Mouse (Mus musculus): ENCODE measurements around the gene Ppp2r5d.

Ppp2r5d gene

DNA sequence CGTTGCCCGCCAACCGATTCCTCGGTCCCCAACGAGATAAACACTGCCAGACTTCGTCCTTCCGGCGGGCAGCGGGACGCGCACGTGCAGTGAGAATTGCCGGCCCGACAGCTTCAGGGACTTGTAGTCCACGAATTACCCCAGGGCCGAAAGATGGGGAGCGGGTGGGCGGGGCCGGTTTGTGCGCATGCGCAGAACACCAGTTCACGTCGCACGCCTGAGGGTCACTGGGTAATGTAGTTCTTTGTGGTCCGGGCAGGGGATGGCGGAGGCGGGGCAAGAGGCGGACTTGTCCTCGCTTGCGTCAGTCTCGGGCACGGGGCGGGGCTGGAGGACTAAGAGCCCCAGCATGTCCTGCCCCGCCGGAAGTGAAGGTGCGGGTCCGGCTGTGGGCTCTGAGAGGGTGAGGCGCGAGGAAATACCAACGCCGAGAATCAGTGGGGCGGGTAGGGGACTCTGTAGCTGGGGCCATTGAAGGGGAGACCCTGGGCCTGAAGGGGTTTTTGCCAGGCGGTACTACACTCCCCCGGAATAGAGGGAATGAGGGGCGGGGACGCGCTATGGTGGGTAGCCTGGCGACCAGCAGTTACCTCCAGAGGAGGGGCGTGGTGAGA lies 24.0 kb downstream of the Ppp2r5d start, which contains the start of gene Klhdc3:
Klhdc3 (minus strand) TSS at position 155 of the 614 bp plus-strand sequence.
- peak; percentile 97 to 99 for DNase-seq (ENCODE audit: low spot score in 2 of 2)

DNA sequence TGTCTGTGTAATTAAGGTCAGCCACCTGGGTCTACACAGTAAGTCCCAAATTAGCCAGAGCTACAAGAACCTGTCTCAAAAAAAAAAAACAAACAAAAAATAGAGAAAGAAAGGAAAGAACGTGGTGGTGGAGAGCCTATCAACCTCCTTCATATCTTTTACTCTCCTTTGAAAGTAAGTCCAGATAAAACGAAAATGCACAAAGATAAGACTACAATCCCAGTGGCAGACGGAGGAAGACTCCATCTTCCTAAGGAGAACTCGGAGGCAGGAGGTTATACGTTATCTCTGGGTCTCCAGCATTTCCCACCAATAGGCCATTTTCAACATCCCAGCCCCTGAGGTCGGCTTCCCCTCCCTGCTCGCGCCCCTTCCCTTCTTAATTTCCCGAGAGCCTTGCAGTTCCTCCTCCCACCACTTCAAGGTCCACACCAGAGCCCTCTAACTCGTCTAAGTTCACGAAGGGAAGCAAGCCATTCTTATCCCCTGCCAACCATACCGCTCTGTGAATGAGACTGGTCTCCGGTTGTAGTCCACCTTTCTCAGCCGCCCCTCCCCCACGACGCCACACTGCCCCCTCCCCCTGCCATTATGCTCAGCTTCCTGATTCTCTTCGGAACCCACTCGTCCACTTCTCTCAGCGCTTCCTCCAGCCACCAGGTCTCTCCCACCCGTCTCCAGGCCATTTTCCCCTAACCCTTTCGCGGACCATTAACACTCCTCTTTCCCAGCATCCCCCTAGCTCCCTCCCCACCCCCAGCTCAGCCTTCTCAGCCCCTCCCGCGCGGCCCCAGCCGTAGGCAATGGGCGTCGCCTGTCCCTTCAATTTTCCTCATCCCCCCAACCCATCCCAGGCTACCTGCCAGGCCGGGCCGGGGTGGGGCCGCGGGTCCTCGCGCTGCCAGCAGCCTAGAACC lies 24.8 kb downstream of the Ppp2r5d start:
- DNase-seq (ENCODE audit: low spot score in 2 of 2): peak; percentile 38 to 45

DNA sequence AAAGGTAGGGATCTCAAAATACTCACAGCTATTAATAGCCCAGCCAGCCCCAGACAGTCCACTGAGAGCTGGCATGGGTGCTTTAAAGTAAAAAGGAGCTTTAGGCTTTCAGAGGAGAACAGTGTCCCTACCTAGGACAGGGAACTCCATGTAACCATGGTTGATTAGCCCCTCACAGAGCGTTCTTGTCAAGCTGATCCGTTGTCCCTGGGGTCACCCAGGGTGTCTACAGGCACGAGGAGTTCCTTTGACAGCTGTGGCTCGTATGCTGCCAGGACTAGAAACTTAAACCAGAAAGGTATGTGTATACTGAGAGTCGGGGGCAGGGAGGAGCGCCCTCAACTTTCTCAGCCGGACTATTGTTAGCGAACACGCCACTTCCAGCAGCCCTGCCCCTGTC lies 26.0 kb downstream of the Ppp2r5d start:
- DNase-seq (ENCODE audit: low spot score in 2 of 2): no peak

DNA sequence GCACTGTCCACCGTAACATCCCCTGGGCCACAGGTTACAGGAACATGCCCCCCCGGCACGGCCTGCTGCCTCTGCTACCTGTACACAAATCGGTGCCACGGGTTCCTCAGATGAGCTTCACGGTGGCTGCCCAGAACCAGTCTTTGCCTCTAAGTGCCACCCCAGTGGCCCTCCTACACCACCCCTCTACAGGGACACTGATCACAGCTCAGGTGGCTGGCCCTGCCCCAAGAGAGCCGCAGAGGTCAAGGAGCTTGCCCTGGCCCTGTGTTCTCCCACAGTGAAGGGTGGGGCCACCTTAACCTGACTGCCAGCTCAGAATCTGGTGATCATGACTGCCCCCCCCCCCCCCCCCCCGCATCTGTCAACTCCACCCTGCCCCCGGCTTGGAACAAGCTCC lies 26.5 kb downstream of the Ppp2r5d start, which contains the start of gene Mea1:
Mea1 (plus strand) TSS at position 378 of the 400 bp plus-strand sequence.
- no peak for DNase-seq (ENCODE audit: low spot score in 2 of 2)

DNA sequence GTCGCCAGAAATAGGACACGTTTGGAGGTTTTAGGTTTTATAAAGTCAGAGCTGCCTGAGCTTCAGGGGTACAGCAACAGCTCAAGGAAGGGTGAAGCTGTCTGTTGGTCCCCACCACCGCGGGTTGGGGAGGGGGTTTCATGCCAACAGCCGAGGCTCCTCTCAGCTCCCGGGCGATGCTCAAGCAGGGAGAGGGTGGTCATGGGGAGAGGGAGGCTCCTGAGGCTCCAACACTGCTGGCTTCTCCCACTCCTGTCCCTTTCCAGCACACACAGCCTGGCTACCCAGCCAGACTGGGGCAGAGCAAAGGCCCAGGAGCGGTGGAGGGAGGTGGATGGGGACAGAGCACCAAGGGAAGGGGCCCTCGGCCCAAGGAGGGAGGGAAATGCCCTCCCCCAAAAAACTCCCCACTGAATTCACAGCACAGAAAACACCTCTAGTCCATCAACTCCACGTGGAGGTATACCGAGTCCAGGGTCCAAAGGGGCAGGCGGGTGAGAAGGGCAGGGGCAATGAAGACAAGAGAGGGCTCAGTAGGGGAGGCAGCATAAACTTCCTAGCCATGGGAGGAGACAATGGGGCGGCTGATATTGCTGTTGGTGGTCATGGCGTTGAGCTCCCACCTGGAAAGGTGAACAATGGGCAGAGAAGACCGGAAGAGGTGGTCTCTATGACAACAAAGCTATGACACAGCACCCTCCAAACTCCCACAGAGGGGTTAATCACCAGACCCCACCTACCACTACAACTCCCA lies 30.2 kb downstream of the Ppp2r5d start:
- DNase-seq (ENCODE audit: low spot score in 2 of 2): no peak

DNA sequence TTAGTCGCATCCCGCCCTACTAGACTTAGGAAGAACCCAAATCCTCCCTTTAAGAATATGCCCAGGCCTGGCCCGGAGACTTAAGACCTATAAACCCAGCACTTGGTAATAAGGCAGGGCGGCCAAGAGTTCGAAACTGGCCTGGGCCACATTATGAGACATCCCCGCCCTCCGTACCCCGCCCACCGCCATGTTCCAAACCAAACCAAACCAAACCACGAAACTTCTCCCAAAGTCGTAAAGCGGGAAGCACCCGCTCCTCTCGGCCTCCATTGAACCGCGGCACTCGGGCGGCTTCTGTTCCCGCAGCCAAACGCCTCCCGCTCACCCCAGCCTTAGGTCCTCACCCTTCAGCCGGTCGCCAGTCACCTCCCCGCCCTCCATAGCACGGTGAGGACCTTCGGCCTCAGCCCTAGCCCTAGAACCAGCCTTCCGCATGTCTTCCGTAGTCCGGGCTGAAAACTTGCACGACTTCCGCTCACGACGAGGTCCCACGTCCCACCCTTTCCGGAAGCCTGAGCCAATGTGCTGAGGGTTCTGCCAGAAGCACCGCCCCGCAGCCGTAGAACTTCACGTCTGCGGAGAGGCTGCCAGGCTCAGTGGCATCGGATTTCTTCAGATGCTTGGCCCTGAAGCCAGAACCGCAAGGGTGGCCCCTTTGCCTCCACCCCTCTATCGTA lies 30.9 kb downstream of the Ppp2r5d start, which contains the start of gene Rrp36:
Rrp36 (minus strand) TSS at position 503 of the 680 bp plus-strand sequence.
- DNase-seq (ENCODE audit: low spot score in 2 of 2): peak; percentile 92

DNA sequence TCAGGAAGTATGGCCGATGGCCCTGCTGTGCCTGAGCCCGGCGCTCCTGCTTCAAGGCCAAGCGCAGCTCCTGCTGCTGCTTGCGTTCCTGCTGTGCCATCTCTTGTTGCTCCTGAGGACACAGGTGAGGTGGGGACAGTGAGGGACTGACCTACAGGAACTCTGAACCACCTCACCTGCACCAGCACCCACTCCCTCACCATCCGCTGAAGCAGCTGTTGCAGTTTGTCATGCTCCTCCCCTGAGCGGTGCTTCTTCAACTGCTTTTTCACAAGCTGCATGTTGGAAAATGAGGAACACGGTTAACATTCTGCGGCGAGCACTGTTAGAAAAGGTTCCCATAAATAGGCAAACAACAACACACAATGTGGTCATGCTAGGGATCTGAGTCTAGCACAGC lies 35.0 kb downstream of the Ppp2r5d start:
- no peak for DNase-seq (ENCODE audit: low spot score in 2 of 2)

DNA sequence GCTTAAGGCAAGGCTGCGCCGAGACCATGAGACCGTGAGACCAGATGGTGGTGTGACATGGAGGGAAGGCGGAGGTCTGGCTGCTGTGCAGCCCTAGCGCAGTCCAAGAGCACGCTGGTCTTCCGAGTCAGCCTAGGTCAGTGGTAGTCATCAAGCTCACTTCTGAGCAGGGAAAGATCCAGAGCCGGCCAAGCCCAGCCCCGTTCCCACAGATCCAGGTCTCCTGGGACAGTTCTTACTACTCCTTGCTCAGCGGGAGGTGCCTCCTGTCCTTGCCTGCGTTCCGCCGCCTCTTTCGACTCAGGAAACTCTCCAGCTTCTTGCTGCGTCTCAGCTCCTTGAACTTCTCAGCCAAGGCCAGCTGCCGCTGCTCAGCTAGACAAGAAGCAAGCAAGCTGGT lies 37.2 kb downstream of the Ppp2r5d start:
- no peak for DNase-seq (ENCODE audit: low spot score in 2 of 2)

DNA sequence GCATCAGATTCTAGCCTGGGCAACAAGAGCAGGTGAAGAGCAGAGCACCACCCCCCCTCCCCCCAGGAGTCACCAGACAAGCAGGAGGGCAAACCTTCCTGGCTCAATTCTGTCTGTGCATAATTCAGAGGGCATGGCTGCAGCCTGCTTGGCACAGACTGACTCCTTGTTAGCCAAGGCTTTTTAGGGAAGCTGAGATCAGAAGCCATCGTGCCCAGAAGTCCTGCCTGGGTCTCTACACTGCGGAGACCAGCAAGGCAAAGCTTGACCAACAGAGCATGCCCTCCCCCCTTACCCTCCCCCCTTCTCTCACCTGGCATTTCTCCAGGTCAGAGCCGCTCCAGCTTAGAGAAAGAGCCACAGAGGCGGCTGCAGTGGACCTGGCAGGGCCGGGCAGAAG lies 42.2 kb downstream of the Ppp2r5d start:
- no peak for DNase-seq (ENCODE audit: low spot score in 2 of 2)

DNA sequence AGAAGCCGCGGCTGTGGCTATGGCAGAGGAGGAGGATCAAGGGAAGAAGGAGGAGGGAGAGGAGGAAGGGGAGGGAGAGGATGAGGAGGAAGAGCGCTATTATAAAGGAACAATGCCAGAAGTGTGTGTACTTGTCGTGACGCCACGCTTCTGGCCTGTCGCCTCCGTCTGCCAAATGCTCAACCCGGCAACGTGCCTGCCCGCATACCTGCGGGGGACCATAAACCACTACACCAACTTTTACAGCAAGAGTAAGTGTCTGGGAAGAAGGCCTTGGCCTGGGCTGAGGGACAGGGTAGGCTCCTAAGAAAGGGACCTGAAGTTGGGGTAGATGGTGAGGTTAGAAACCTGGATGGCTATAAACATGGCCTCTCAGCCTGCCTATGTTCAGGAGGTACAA lies 42.9 kb downstream of the Ppp2r5d start:
- no peak for DNase-seq (ENCODE audit: low spot score in 2 of 2)

DNA sequence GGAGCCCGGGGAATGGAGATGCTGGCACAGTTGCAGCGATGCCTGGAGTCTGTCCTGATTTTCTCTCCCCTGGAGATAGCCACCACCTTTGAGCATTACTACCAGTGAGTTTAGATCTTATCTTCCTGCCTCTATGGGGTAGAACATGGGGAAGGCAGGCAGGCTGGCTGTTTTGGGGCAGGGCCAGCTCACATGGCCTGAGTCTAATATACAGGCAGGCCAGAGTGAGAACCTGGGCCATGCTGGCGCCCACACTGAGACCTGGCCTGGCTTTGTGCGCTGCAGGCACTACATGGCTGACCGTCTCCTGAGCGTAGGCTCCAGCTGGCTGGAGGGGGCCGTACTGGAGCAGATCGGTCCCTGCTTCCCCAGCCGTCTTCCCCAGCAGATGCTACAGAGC lies 43.6 kb downstream of the Ppp2r5d start:
- DNase-seq (ENCODE audit: low spot score in 2 of 2): no peak

DNA sequence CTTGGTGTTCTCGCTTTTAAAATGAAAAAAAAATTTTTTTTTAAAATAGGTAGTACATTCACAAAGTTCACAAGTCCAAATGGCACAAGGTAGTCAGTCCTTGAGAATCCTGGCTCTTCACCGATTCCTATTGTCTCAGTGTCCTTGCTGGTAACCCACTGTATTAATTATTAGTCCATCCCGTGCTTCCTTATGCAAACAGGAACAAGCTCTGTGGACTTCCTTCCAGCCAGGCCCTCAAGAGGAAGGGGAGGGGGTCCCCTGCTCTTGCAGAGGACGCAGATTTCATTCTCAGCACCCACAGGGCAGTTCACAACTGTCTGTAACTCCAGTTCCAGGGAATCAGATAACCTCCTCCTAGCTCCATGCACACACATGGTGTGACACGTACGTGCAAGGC lies 48.9 kb downstream of the Ppp2r5d start:
- DNase-seq (ENCODE audit: low spot score in 2 of 2): no peak

DNA sequence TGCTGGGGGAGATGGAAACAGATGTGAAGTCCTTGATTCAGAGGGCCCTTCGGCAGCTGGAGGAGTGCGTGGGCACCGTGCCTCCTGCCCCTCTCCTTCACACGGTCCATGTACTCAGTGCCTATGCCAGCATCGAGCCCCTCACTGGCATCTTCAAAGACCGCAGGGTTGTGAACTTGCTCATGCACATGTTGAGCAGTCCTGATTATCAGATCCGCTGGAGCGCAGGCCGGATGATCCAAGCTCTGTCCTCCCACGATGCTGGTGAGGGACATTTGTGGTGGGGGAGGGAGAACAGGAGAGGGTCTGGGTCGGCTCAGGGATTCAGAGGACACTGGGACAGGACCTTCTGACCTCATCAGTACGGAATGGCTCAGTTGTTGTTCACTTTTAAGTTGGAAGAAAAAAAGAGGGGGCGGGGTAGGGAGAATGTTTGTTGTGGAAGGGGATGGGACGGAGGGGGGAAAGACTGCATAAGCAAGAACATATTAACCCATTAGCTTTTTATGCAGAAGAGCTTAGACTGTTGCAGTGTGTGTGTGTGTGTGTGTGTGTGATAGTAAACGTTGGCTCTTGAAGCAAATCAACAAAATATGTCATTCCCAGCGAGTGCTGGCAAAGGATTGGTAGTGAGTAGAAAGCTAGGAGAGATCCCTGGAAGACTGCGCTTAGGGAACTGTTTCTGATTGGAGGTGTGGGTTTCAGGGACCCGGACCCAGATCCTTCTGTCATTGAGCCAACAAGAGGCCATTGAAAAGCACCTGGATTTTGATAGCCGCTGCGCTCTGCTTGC lies 53.0 kb downstream of the Ppp2r5d start:
- no peak for DNase-seq (ENCODE audit: low spot score in 2 of 2)

DNA sequence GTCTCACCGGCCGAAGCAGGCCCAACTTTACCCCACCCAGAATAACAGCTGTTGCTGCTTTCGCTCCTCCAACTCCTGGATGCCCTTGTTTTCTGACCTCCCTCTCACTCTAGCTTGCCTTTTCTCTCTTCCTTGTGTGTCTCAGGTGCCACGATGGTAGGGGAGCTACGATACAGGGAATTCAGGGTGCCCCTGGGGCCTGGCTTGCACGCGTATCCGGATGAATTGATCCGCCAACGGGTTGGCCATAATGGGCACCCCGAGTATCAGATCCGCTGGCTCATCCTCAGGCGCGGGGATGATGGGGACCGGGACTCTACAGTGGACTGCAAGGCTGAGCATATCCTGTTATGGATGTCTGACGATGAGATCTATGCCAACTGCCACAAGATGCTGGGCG lies 53.6 kb downstream of the Ppp2r5d start:
- DNase-seq (ENCODE audit: low spot score in 2 of 2): no peak

DNA sequence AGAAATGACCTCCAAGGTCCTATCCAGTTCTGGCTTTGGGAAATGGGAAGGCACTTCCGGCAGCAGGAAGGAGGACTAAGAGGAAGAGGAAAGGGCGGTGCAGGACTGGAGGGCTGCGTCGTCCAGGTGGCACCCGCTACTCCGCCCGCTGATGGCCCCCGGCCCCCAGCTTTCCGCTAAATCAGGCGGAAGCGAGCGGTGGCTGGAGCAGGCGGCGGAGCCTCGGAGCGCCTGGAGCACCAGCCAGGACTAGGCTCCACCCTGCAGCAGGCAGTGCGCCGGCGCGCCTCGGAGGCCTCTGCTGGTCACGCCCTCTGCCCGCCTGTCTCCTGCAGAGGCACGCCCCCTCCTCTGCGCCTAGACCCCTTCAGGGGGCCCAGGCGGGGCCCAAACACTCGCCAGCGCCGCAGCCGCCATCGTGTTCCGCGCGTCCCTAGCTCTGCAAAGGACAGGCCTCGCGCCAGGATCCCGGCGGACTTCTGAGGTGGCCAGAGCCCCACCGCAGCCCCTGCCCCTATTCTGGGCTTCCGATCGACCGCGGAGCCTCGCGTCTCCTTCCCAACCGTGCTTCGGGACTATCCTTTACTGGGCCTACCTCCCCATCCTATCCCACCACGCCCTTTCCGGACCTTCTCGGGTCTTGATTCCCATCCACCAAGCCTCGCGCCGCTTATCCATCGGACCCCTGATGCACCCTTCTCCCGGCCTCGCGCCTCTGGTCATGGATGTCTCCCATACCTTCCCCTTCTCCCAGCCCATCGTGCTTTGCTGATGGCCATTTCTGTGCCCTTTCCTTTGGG lies 54.5 kb downstream of the Ppp2r5d start, which contains the start of gene Cul7:
Cul7 (plus strand) TSS at position 106 of the 800 bp plus-strand sequence.
- peak; percentile 82 to 84 for DNase-seq (ENCODE audit: low spot score in 2 of 2)

DNA sequence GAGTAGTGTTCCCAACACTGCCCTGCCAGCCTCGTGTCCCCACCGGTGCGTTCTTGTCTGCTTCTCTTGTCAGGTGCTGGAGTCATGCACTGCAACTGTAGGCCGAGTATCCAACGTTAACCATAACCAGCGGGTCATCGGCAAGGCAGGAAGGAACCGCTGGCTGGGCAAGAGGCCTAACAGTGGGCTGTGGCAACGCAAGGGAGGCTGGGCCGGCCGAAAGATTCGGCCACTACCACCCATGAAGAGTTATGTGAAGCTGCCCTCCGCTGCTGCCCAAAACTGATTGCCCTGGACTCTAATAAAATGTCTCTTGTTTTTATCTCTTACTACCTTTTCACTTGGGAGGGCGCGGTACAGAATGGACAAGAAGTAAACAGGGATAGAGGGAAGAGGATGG lies 55.1 kb downstream of the Ppp2r5d start:
- no peak for DNase-seq (ENCODE audit: low spot score in 2 of 2)

DNA sequence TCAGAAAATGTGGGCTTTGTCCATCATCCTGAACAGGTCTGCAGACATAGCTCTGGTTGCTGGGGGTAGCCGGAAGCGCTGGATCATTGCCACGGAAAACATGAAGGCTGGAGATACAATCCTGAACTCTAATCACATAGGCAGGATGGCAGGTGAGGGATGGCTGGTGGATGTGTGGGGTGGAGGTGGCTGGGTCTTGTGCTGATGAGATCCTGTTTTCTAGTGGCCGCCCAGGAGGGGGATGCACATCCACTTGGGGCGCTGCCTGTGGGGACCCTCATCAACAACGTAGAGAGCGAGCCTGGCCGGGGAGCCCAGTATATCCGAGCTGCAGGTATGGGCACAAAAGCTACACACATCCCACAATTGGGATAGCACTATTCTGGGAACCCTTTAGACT lies 56.5 kb downstream of the Ppp2r5d start:
- DNase-seq (ENCODE audit: low spot score in 2 of 2): no peak

DNA sequence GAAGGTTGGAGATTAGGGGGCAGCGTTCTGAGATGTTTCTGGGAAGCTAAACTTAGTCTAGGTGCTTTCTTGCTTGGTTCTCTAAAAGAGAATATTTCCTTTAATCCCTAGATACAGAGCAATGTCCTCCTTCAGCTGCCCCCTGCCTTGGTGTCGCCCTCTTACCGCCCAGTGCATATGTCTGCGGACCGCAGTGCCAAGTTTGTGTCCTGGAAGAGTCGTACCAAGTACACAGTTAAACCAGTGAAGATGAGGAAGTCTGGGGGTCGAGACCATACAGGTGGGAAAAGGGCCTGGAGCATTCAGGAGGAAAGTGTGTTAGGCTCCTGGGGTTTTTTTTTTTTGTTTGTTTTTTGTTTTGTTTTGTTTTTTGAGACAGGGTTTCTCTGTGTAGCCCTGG lies 57.6 kb downstream of the Ppp2r5d start:
- no peak for DNase-seq (ENCODE audit: low spot score in 2 of 2)

DNA sequence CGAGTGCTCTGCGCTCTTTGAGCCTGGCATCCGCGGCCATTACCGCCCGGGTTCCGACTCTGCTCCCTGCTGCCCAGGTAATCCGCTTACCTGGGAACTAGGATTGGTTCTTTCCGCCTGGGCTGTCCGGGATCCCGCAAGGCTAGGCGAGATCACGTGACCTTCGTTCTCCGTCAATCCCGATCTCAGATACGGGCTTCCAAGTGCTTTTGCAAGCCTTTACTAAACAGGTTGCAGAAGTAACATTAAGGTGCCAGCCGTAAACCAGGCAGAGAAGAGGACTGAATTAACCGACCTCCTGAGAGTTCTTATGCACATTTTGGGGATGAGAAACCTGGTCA lies 58.6 kb downstream of the Ppp2r5d start:
- no peak for DNase-seq (ENCODE audit: low spot score in 2 of 2)
